In the genomic region with DNA sequence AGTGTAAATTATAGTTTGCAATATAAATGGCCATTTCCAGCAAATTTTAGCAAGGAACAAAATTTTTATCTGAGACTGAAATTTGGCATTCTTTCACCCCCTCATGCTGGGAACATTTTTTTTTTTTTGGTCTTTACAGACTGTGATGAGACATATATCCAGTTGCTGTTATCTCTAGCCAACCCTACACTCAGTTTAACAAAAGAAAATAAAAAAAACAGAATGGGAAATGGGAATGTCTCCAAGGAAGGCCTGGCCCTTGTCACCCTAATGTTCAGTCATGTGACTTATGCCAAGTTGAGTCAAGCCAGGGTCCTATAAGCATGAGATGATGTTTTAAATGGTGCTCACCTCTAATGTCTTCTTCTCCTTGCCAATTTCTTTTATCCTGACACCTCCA, we compare ENCODE assay signal across 26 mouse cellular contexts.
"Had no signal": no experiment of that assay in that cellular context is flagged by ENCODE, and none has a peak within 500 bp of the region (broad histone marks: within the 10 kb centered on the region; RNA-seq: fewer than 3 reads in every experiment).

No protein-coding gene starts in this region.

- H3K27ac ChIP-seq: gastrocnemius, adult 2 months; heart, embryonic 10.5 days; hindbrain, embryonic 10.5 days; hindbrain, embryonic 12.5 days; hindbrain, embryonic 14.5 days; intestine, embryonic 15.5 days; kidney, embryonic 15.5 days; kidney, postnatal 0 days; limb, embryonic 13.5 days; limb, embryonic 15.5 days had no signal

- H3K4me3 ChIP-seq: gastrocnemius, adult 2 months; heart, embryonic 10.5 days; heart, embryonic 12.5 days; hindbrain, embryonic 10.5 days; hindbrain, embryonic 12.5 days; intestine, embryonic 15.5 days; kidney, embryonic 15.5 days; limb, embryonic 13.5 days; limb, embryonic 15.5 days had no signal

- DNase-seq: gastrocnemius, adult 2 months; gastrocnemius, postnatal 10 days; gastrocnemius, postnatal 25 days; heart, adult 18-20 months; heart, postnatal 10 days; heart, postnatal 4 days; kidney, adult 18-20 months; kidney, adult 8-10 months; kidney, postnatal 14 days; kidney, postnatal 36 days; layer of hippocampus, adult 9-11 months; layer of hippocampus, postnatal 36 days; left cerebral cortex, postnatal 4 days had no signal

- H3K27me3 ChIP-seq: heart, embryonic 12.5 days; hindbrain, embryonic 12.5 days; intestine, embryonic 15.5 days; kidney, embryonic 15.5 days; limb, embryonic 13.5 days; limb, embryonic 15.5 days had no signal

- H3K36me3 ChIP-seq: heart, embryonic 10.5 days; heart, embryonic 12.5 days; hindbrain, embryonic 10.5 days; hindbrain, embryonic 12.5 days; intestine, embryonic 15.5 days; kidney, embryonic 15.5 days; limb, embryonic 13.5 days; limb, embryonic 15.5 days had no signal

- H3K9me3 ChIP-seq: heart, embryonic 10.5 days; hindbrain, embryonic 10.5 days; hindbrain, embryonic 12.5 days; intestine, embryonic 15.5 days; kidney, embryonic 15.5 days; limb, embryonic 13.5 days; limb, embryonic 15.5 days had no signal

- ATAC-seq: hindbrain, embryonic 16.5 days; inflammation-experienced regulatory T-cells, adult 6 months; intestine, embryonic 15.5 days; intestine, postnatal 0 days had no signal

- H3K9ac ChIP-seq: heart, embryonic 12.5 days; hindbrain, embryonic 12.5 days; hindbrain, embryonic 14.5 days; intestine, embryonic 15.5 days; kidney, embryonic 15.5 days; limb, embryonic 13.5 days; limb, embryonic 15.5 days had no signal

- H3K4me2 ChIP-seq: heart, embryonic 12.5 days; hindbrain, embryonic 12.5 days; hindbrain, embryonic 14.5 days; intestine, embryonic 15.5 days; kidney, embryonic 15.5 days; limb, embryonic 13.5 days; limb, embryonic 15.5 days had no signal

- H3K4me1 ChIP-seq: heart, embryonic 12.5 days; hindbrain, embryonic 12.5 days; intestine, embryonic 15.5 days; limb, embryonic 15.5 days had no signal
